Mouse (Mus musculus): ENCODE measurements around the gene Mtg2. TPM values are rescaled to one million over a fixed set of nuclear protein-coding genes. Genes with fewer than 3 reads are reported as not detected.
A peak's percentile ranks its signal among the peaks of the same experiment; 100 is the strongest.

The Mtg2 gene
- polyA plus RNA-seq, 1 experiment from 2014 or later: 21.8 TPM

- Histone ChIP-seq H3K9ac (no peak overlapping the region), H3K9me3 (no peaks in the 10 kb centered on the region), H3K27me3 (peaks cover under 1% of the 10 kb centered on the region; the same call in 1 of the 2 replicates), H3K36me3 (peaks cover 13% of the 10 kb centered on the region; the same call in 1 of the 2 replicates), H3K4me3 (no peak overlapping the region), H3K4me2 (no peak overlapping the region), H3K4me1 (peaks cover under 1% of the 10 kb centered on the region; the same call in 1 of the 2 replicates), H3K27ac (no peak overlapping the region)
- 51% methylated on average over 11 of the region's 11 CpGs for WGBS
- no peak for ATAC-seq (ENCODE audit: insufficient number of reproducible peaks, insufficient read depth, low FRiP score, low TSS enrichment, low read depth)
Measured at GRCm38 (mm10) chr2:180090285-180090684, 19.9 kb downstream of the Mtg2 start.

GRCm38 (mm10) chr2:180095711-180096110 lies 25.3 kb downstream of the Mtg2 start:
- ATAC-seq (ENCODE audit: insufficient number of reproducible peaks, insufficient read depth, low FRiP score, low TSS enrichment, low read depth): 0 out of 2 replicates have a peak, but pooled peaks have one; percentile 26
- H3K9ac ChIP-seq: no peak overlapping the region
- H3K4me2 ChIP-seq: no peak overlapping the region
- no peaks in the 10 kb centered on the region for H3K9me3 ChIP-seq
- 24% methylated on average over 5 of the region's 5 CpGs for WGBS
- H3K4me3 ChIP-seq: no peak overlapping the region
- H3K27ac ChIP-seq: no peak overlapping the region
- H3K36me3 ChIP-seq: no peaks in the 10 kb centered on the region
- 0 out of 2 replicates have a peak, but pooled peaks cover 4% of the 10 kb centered on the region for H3K4me1 ChIP-seq
- H3K27me3 ChIP-seq: peaks cover 49% of the 10 kb centered on the region

- Histone ChIP-seq H3K4me2 (no peak overlapping the region), H3K9ac (no peak overlapping the region), H3K4me1 (0 out of 2 replicates have a peak, but pooled peaks cover 4% of the 10 kb centered on the region), H3K36me3 (no peaks in the 10 kb centered on the region), H3K4me3 (no peak overlapping the region), H3K9me3 (no peaks in the 10 kb centered on the region), H3K27ac (no peak overlapping the region), H3K27me3 (peaks cover 68% of the 10 kb centered on the region)
- ATAC-seq (ENCODE audit: insufficient number of reproducible peaks, insufficient read depth, low FRiP score, low TSS enrichment, low read depth): no peak
- 62% methylated on average over 3 of the region's 3 CpGs for WGBS
Measured at GRCm38 (mm10) chr2:180097585-180097984, 27.2 kb downstream of the Mtg2 start.

GRCm38 (mm10) chr2:180098167-180098566 lies 27.8 kb downstream of the Mtg2 start:
- no peaks in the 10 kb centered on the region for H3K9me3 ChIP-seq
- H3K27ac ChIP-seq: no peak overlapping the region
- WGBS: 37% methylated on average over 5 of the region's 5 CpGs
- no peaks in the 10 kb centered on the region for H3K36me3 ChIP-seq
- no peak overlapping the region for H3K4me2 ChIP-seq
- ATAC-seq (ENCODE audit: insufficient number of reproducible peaks, insufficient read depth, low FRiP score, low TSS enrichment, low read depth): no peak
- H3K4me1 ChIP-seq: peaks cover 9% of the 10 kb centered on the region
- peaks cover 74% of the 10 kb centered on the region for H3K27me3 ChIP-seq
- no peak overlapping the region for H3K4me3 ChIP-seq
- H3K9ac ChIP-seq: no peak overlapping the region

- WGBS: 7% methylated on average over 15 of the region's 15 CpGs
- Histone ChIP-seq H3K9ac (no peak overlapping the region), H3K36me3 (no peaks in the 10 kb centered on the region), H3K4me1 (peaks cover 21% of the 10 kb centered on the region), H3K4me3 (no peak overlapping the region), H3K27ac (no peak overlapping the region), H3K27me3 (peaks cover 87% of the 10 kb centered on the region), H3K4me2 (peak overlapping the region; percentile 32; the same call in 1 of the 2 replicates), H3K9me3 (no peaks in the 10 kb centered on the region)
- ATAC-seq (ENCODE audit: insufficient number of reproducible peaks, insufficient read depth, low FRiP score, low TSS enrichment, low read depth): no peak
Measured at GRCm38 (mm10) chr2:180099529-180099928, 29.1 kb downstream of the Mtg2 start.

- ATAC-seq (ENCODE audit: insufficient number of reproducible peaks, insufficient read depth, low FRiP score, low TSS enrichment, low read depth): no peak
- no peak overlapping the region for H3K27ac ChIP-seq
- H3K4me1 ChIP-seq: peaks cover 24% of the 10 kb centered on the region
- no peaks in the 10 kb centered on the region for H3K9me3 ChIP-seq
- no peaks in the 10 kb centered on the region for H3K36me3 ChIP-seq
- H3K4me3 ChIP-seq: peak overlapping the region; percentile 49
- H3K4me2 ChIP-seq: peak overlapping the region; percentile 99
- H3K9ac ChIP-seq: peak overlapping the region; percentile 37; the same call in 1 of the 2 replicates
- H3K27me3 ChIP-seq: peaks cover 84% of the 10 kb centered on the region
- WGBS: 2% methylated on average over 55 of the region's 57 CpGs
Measured at GRCm38 (mm10) chr2:180103151-180103977, 33.0 kb downstream of the Mtg2 start.

- no peak within 1 kb of the TSS for H3K27ac ChIP-seq
- H3K4me1 ChIP-seq: peaks cover 24% of the 10 kb centered on the region
- H3K9me3 ChIP-seq: no peaks in the 10 kb centered on the region
- ATAC-seq (ENCODE audit: insufficient number of reproducible peaks, insufficient read depth, low FRiP score, low TSS enrichment, low read depth): peak; percentile 74
- no peaks in the 10 kb centered on the region for H3K36me3 ChIP-seq
- peak within 1 kb of the TSS; percentile 49 for H3K4me3 ChIP-seq
- peaks cover 77% of the 10 kb centered on the region for H3K27me3 ChIP-seq
- WGBS: under 1% methylated on average over 66 of the region's 87 CpGs
- peak within 1 kb of the TSS; percentile 99 for H3K4me2 ChIP-seq
- peak within 1 kb of the TSS; percentile 37; the same call in 1 of the 2 replicates for H3K9ac ChIP-seq
Measured at GRCm38 (mm10) chr2:180103978-180104658, 33.7 kb downstream of the Mtg2 start, which contains the start of gene Hrh3. Hrh3 (minus strand) TSS chr2:180104488.

- H3K36me3 ChIP-seq: no peaks in the 10 kb centered on the region
- no peaks in the 10 kb centered on the region for H3K9me3 ChIP-seq
- no peak overlapping the region for H3K9ac ChIP-seq
- H3K4me3 ChIP-seq: peak overlapping the region; percentile 49
- no peak for ATAC-seq (ENCODE audit: insufficient number of reproducible peaks, insufficient read depth, low FRiP score, low TSS enrichment, low read depth)
- WGBS: 9% methylated on average over 24 of the region's 24 CpGs
- H3K4me1 ChIP-seq: peaks cover 20% of the 10 kb centered on the region
- peak overlapping the region; percentile 99 for H3K4me2 ChIP-seq
- peaks cover 70% of the 10 kb centered on the region for H3K27me3 ChIP-seq
- H3K27ac ChIP-seq: no peak overlapping the region
Measured at GRCm38 (mm10) chr2:180104659-180105377, 34.4 kb downstream of the Mtg2 start.

GRCm38 (mm10) chr2:180105441-180106190 lies 35.2 kb downstream of the Mtg2 start:
- H3K4me3 ChIP-seq: no peak overlapping the region
- H3K36me3 ChIP-seq: no peaks in the 10 kb centered on the region
- WGBS: 22% methylated on average over 8 of the region's 8 CpGs
- no peak for ATAC-seq (ENCODE audit: insufficient number of reproducible peaks, insufficient read depth, low FRiP score, low TSS enrichment, low read depth)
- H3K27me3 ChIP-seq: peaks cover 62% of the 10 kb centered on the region
- H3K9me3 ChIP-seq: no peaks in the 10 kb centered on the region
- H3K9ac ChIP-seq: no peak overlapping the region
- peaks cover 20% of the 10 kb centered on the region for H3K4me1 ChIP-seq
- H3K4me2 ChIP-seq: no peak overlapping the region
- no peak overlapping the region for H3K27ac ChIP-seq

- peaks cover 20% of the 10 kb centered on the region for H3K4me1 ChIP-seq
- no peaks in the 10 kb centered on the region for H3K36me3 ChIP-seq
- no peaks in the 10 kb centered on the region for H3K9me3 ChIP-seq
- H3K4me3 ChIP-seq: no peak overlapping the region
- no peak overlapping the region for H3K4me2 ChIP-seq
- H3K27ac ChIP-seq: no peak overlapping the region
- 64% methylated on average over 4 of the region's 4 CpGs for WGBS
- no peak for ATAC-seq (ENCODE audit: insufficient number of reproducible peaks, insufficient read depth, low FRiP score, low TSS enrichment, low read depth)
- peaks cover 47% of the 10 kb centered on the region for H3K27me3 ChIP-seq
- H3K9ac ChIP-seq: no peak overlapping the region
Measured at GRCm38 (mm10) chr2:180107081-180107480, 36.7 kb downstream of the Mtg2 start.

GRCm38 (mm10) chr2:180108285-180108684 lies 37.9 kb downstream of the Mtg2 start:
- WGBS: 65% methylated on average over 6 of the region's 6 CpGs
- Histone ChIP-seq H3K4me3 (no peak overlapping the region), H3K4me2 (no peak overlapping the region), H3K9me3 (no peaks in the 10 kb centered on the region), H3K9ac (no peak overlapping the region), H3K36me3 (no peaks in the 10 kb centered on the region), H3K4me1 (peaks cover 13% of the 10 kb centered on the region), H3K27ac (no peak overlapping the region), H3K27me3 (peaks cover 35% of the 10 kb centered on the region)
- no peak for ATAC-seq (ENCODE audit: insufficient number of reproducible peaks, insufficient read depth, low FRiP score, low TSS enrichment, low read depth)
